Mouse (Mus musculus) midbrain, embryonic 15.5 days (tissue): ENCODE data around the gene Sirt2. TPM values are rescaled to one million over a fixed set of nuclear protein-coding genes. Genes with fewer than 3 reads are reported as not detected.
A peak's percentile ranks its signal among the peaks of the same experiment; 100 is the strongest.

Experiments
- ATAC-seq: fragments of 200-750 bp; cut with Nextera tagmentation; replicated peaks from 2 replicates; pipeline ENCODE4 v1.8.0; 2017; ENCODE audit warnings: moderate TSS enrichment
- H3K27ac ChIP-seq: fragments of 300-500 bp; sonication (generic); 2 replicates; pipeline ENCODE4 v1.5.1; 2015; ENCODE audit warnings: mild to moderate bottlenecking, inconsistent platforms
- H3K27me3 ChIP-seq: fragments of 300-500 bp; sonication (generic); replicated peaks from 2 replicates; pipeline ENCODE4 v1.6.1; 2015; ENCODE audit warnings: inconsistent platforms
- H3K36me3 ChIP-seq: fragments of 300-500 bp; sonication (generic); replicated peaks from 2 replicates; pipeline ENCODE4 v1.6.1; 2015; ENCODE audit warnings: inconsistent platforms
- H3K4me1 ChIP-seq: fragments of 300-500 bp; sonication (generic); 2 replicates; pipeline ENCODE4 v1.6.1; 2015; ENCODE audit warnings: inconsistent platforms
- H3K4me2 ChIP-seq: fragments of 300-500 bp; sonication (generic); 2 replicates; pipeline ENCODE4 v1.6.1; 2015; ENCODE audit warnings: inconsistent platforms, mild to moderate bottlenecking, moderate library complexity
- H3K4me3 ChIP-seq: fragments of 300-500 bp; sonication (generic); 2 replicates; pipeline ENCODE4 v1.5.1; 2015; ENCODE audit warnings: mild to moderate bottlenecking, inconsistent platforms
- H3K9ac ChIP-seq: fragments of 300-500 bp; sonication (generic); 2 replicates; pipeline ENCODE4 v1.6.1; 2015; ENCODE audit warnings: mild to moderate bottlenecking, inconsistent platforms
- H3K9me3 ChIP-seq: fragments of 300-500 bp; sonication (generic); 2 replicates; pipeline ENCODE4 v1.6.1; 2016; ENCODE audit warnings: inconsistent platforms
- WGBS: fragments of 180-500 bp; shearing (Covaris S2); methylation state at CpG from one replicate; pipeline ENCODE4 v1.1.7; 2015; ENCODE audit warnings: mixed read lengths; 5-methylcytosine and 5-hydroxymethylcytosine counted together
- polyA plus RNA-seq: library from polyadenylated mRNA; unstranded; fragments of >200 nt; fragmentation: Nextera tagmentation; extraction: Ambion mirVana; gene quantifications from 2 replicates; pipeline ENCODE4 v1.2.1, GENCODE M21; 2015

The Sirt2 gene
- polyA plus RNA-seq, 1 experiment from 2014 or later: 125 TPM

- H3K9ac ChIP-seq: peak overlapping the region; percentile 45
- WGBS: 13% methylated on average over 7 of the region's 7 CpGs
- H3K36me3 ChIP-seq: peaks cover 36% of the 10 kb centered on the region
- no peaks in the 10 kb centered on the region for H3K9me3 ChIP-seq
- no peaks in the 10 kb centered on the region for H3K27me3 ChIP-seq
- H3K4me2 ChIP-seq: peak overlapping the region; percentile 77
- peaks cover 45% of the 10 kb centered on the region for H3K4me1 ChIP-seq
- H3K4me3 ChIP-seq: peak overlapping the region; percentile 75
- peak overlapping the region; percentile 97 for H3K27ac ChIP-seq
- ATAC-seq: no peak
Measured at GRCm38 (mm10) chr7:28811640-28812275, 45.2 kb downstream of the Sirt2 start.

GRCm38 (mm10) chr7:28812436-28812835 is 45.9 kb downstream of the Sirt2 start:
- ATAC-seq: no peak
- Histone ChIP-seq H3K9ac (peak overlapping the region; percentile 45; the same call in 1 of the 2 replicates), H3K4me1 (peaks cover 52% of the 10 kb centered on the region), H3K4me3 (peak overlapping the region; percentile 75), H3K27ac (0 out of 2 replicates have a peak overlapping the region, but pooled peaks have one; percentile 5), H3K36me3 (peaks cover 43% of the 10 kb centered on the region), H3K9me3 (no peaks in the 10 kb centered on the region), H3K4me2 (peak overlapping the region; percentile 77), H3K27me3 (no peaks in the 10 kb centered on the region)
- 74% methylated on average over 4 of the region's 4 CpGs for WGBS

GRCm38 (mm10) chr7:28812949-28813348 is 46.4 kb downstream of the Sirt2 start:
- peak overlapping the region; percentile 77 for H3K4me2 ChIP-seq
- 74% methylated on average over 5 of the region's 5 CpGs for WGBS
- H3K4me1 ChIP-seq: peaks cover 51% of the 10 kb centered on the region
- H3K27me3 ChIP-seq: no peaks in the 10 kb centered on the region
- no peak for ATAC-seq
- no peaks in the 10 kb centered on the region for H3K9me3 ChIP-seq
- H3K36me3 ChIP-seq: peaks cover 48% of the 10 kb centered on the region
- H3K27ac ChIP-seq: no peak overlapping the region; the same call in 1 of the 2 replicates
- H3K9ac ChIP-seq: no peak overlapping the region
- H3K4me3 ChIP-seq: peak overlapping the region; percentile 2; the same call in 1 of the 2 replicates

- no peak for ATAC-seq
- Histone ChIP-seq H3K9me3 (no peaks in the 10 kb centered on the region), H3K4me2 (no peak overlapping the region), H3K27ac (no peak overlapping the region), H3K4me3 (no peak overlapping the region), H3K36me3 (peaks cover 58% of the 10 kb centered on the region), H3K27me3 (no peaks in the 10 kb centered on the region), H3K9ac (no peak overlapping the region), H3K4me1 (peaks cover 45% of the 10 kb centered on the region)
- WGBS: 84% methylated on average over 5 of the region's 5 CpGs
Measured at GRCm38 (mm10) chr7:28814306-28815034, 47.9 kb downstream of the Sirt2 start.

GRCm38 (mm10) chr7:28815230-28815629 is 48.7 kb downstream of the Sirt2 start:
- H3K36me3 ChIP-seq: peaks cover 66% of the 10 kb centered on the region
- no peak for ATAC-seq
- H3K9me3 ChIP-seq: no peaks in the 10 kb centered on the region
- H3K27ac ChIP-seq: no peak overlapping the region
- H3K9ac ChIP-seq: no peak overlapping the region
- no peaks in the 10 kb centered on the region for H3K27me3 ChIP-seq
- H3K4me2 ChIP-seq: no peak overlapping the region
- H3K4me3 ChIP-seq: no peak overlapping the region
- H3K4me1 ChIP-seq: peaks cover 50% of the 10 kb centered on the region
- WGBS: 90% methylated on average over 9 of the region's 9 CpGs

- Histone ChIP-seq H3K27me3 (no peaks in the 10 kb centered on the region), H3K9me3 (no peaks in the 10 kb centered on the region), H3K36me3 (peaks cover 76% of the 10 kb centered on the region), H3K4me2 (no peak overlapping the region), H3K27ac (no peak overlapping the region), H3K4me3 (no peak overlapping the region), H3K9ac (no peak overlapping the region), H3K4me1 (peaks cover 54% of the 10 kb centered on the region)
- 83% methylated on average over 9 of the region's 9 CpGs for WGBS
- ATAC-seq: no peak
Measured at GRCm38 (mm10) chr7:28816201-28816600, 49.7 kb downstream of the Sirt2 start.

- peaks cover 54% of the 10 kb centered on the region for H3K4me1 ChIP-seq
- H3K4me2 ChIP-seq: no peak overlapping the region
- no peaks in the 10 kb centered on the region for H3K9me3 ChIP-seq
- H3K27ac ChIP-seq: no peak overlapping the region
- peaks cover 82% of the 10 kb centered on the region for H3K36me3 ChIP-seq
- H3K27me3 ChIP-seq: no peaks in the 10 kb centered on the region
- WGBS: 96% methylated on average over 10 of the region's 10 CpGs
- no peak for ATAC-seq
- no peak overlapping the region for H3K4me3 ChIP-seq
- no peak overlapping the region for H3K9ac ChIP-seq
Measured at GRCm38 (mm10) chr7:28816920-28817319, 50.4 kb downstream of the Sirt2 start.

GRCm38 (mm10) chr7:28817524-28817923 is 51.0 kb downstream of the Sirt2 start:
- ATAC-seq: no peak
- WGBS: 74% methylated on average over 6 of the region's 6 CpGs
- H3K4me3 ChIP-seq: no peak overlapping the region
- peaks cover 88% of the 10 kb centered on the region for H3K36me3 ChIP-seq
- no peak overlapping the region for H3K4me2 ChIP-seq
- H3K9me3 ChIP-seq: no peaks in the 10 kb centered on the region
- peaks cover 48% of the 10 kb centered on the region for H3K4me1 ChIP-seq
- H3K27me3 ChIP-seq: no peaks in the 10 kb centered on the region
- H3K27ac ChIP-seq: no peak overlapping the region
- no peak overlapping the region for H3K9ac ChIP-seq

GRCm38 (mm10) chr7:28817957-28818356 is 51.4 kb downstream of the Sirt2 start:
- 83% methylated on average over 4 of the region's 4 CpGs for WGBS
- Histone ChIP-seq H3K4me2 (no peak overlapping the region), H3K9me3 (no peaks in the 10 kb centered on the region), H3K36me3 (peaks cover 89% of the 10 kb centered on the region), H3K4me3 (no peak overlapping the region), H3K27ac (no peak overlapping the region), H3K27me3 (no peaks in the 10 kb centered on the region), H3K9ac (no peak overlapping the region), H3K4me1 (peaks cover 44% of the 10 kb centered on the region)
- ATAC-seq: no peak

- Histone ChIP-seq H3K27me3 (no peaks in the 10 kb centered on the region), H3K9me3 (no peaks in the 10 kb centered on the region), H3K4me2 (no peak overlapping the region), H3K36me3 (peaks cover 86% of the 10 kb centered on the region), H3K4me1 (peaks cover 39% of the 10 kb centered on the region), H3K27ac (0 out of 2 replicates have a peak overlapping the region, but pooled peaks have one; percentile 9), H3K4me3 (no peak overlapping the region), H3K9ac (no peak overlapping the region)
- no peak for ATAC-seq
- 80% methylated on average over 18 of the region's 18 CpGs for WGBS
Measured at GRCm38 (mm10) chr7:28818436-28818835, 51.9 kb downstream of the Sirt2 start.

GRCm38 (mm10) chr7:28818861-28819452 is 52.4 kb downstream of the Sirt2 start:
- H3K27me3 ChIP-seq: no peaks in the 10 kb centered on the region
- no peak overlapping the region for H3K9ac ChIP-seq
- peaks cover 35% of the 10 kb centered on the region for H3K4me1 ChIP-seq
- H3K27ac ChIP-seq: no peak overlapping the region
- no peak overlapping the region for H3K4me2 ChIP-seq
- 87% methylated on average over 4 of the region's 4 CpGs for WGBS
- peaks cover 81% of the 10 kb centered on the region for H3K36me3 ChIP-seq
- ATAC-seq: no peak
- no peak overlapping the region for H3K4me3 ChIP-seq
- no peaks in the 10 kb centered on the region for H3K9me3 ChIP-seq

- 79% methylated on average over 4 of the region's 4 CpGs for WGBS
- H3K9ac ChIP-seq: no peak overlapping the region
Measured at GRCm38 (mm10) chr7:28819571-28819970, 53.0 kb downstream of the Sirt2 start.

More at GRCm38 (mm10) chr7:28819571-28819970, 53.0 kb downstream of the Sirt2 start:
- Histone ChIP-seq H3K36me3 (peaks cover 75% of the 10 kb centered on the region), H3K27ac (0 out of 2 replicates have a peak overlapping the region, but pooled peaks have one; percentile 41), H3K4me2 (no peak overlapping the region), H3K27me3 (no peaks in the 10 kb centered on the region), H3K4me3 (no peak overlapping the region), H3K4me1 (peaks cover 38% of the 10 kb centered on the region), H3K9me3 (no peaks in the 10 kb centered on the region)
- ATAC-seq: no peak
